Mouse (Mus musculus) kidney, postnatal 0 days (tissue): ENCODE measurements at regions not wholly inside any gene's neighbourhood (a gene's known extent, or its start where the extent isn't known, plus 50 kb on each side); places are given as distances from the start of the nearest gene placed in this dataset.
A peak's percentile ranks its signal among the peaks of the same experiment; 100 is the strongest.

Experiments
- ATAC-seq: fragments of 200-750 bp; cut with Nextera tagmentation; replicated peaks from 2 replicates; pipeline ENCODE4 v1.8.0; 2017; ENCODE audit warnings: low read depth, moderate number of reproducible peaks, moderate TSS enrichment, moderate library complexity; ENCODE audit not compliant: low FRiP score
- DNase-seq: peaks from one replicate; pipeline ENCODE4 v3.0.0-alpha.2; 2016; ENCODE audit warnings: low spot score
- H3K27ac ChIP-seq: fragments of 300-500 bp; sonication (generic); 2 replicates; pipeline ENCODE4 v1.5.1; 2014; ENCODE audit warnings: mild to moderate bottlenecking
- H3K27me3 ChIP-seq: fragments of 300-500 bp; sonication (generic); 2 replicates; pipeline ENCODE4 v1.6.1; 2014; ENCODE audit warnings: low read length, mixed read lengths; ENCODE audit not compliant: insufficient read depth
- H3K36me3 ChIP-seq: fragments of 300-500 bp; sonication (generic); 2 replicates; pipeline ENCODE4 v1.6.1; 2014; ENCODE audit warnings: low read length, mixed read lengths; ENCODE audit not compliant: insufficient read depth
- H3K4me1 ChIP-seq: fragments of 300-500 bp; sonication (generic); replicated peaks from 2 replicates; pipeline ENCODE4 v1.6.1; 2014; ENCODE audit warnings: antibody characterized with exemption, low read length, mixed read lengths; ENCODE audit not compliant: insufficient read depth
- H3K4me2 ChIP-seq: fragments of 300-500 bp; sonication (generic); 2 replicates; pipeline ENCODE4 v1.6.1; 2014; ENCODE audit warnings: mild to moderate bottlenecking, low read length, moderate library complexity, mixed read lengths
- H3K4me3 ChIP-seq: fragments of 300-500 bp; sonication (generic); replicated peaks from 2 replicates; pipeline ENCODE4 v1.5.1; 2014; ENCODE audit warnings: low read depth, low read length
- H3K9ac ChIP-seq: fragments of 300-500 bp; sonication (generic); 2 replicates; pipeline ENCODE4 v1.6.1; 2014; ENCODE audit warnings: low read depth, low read length
- H3K9me3 ChIP-seq: fragments of 300-500 bp; sonication (generic); replicated peaks from 2 replicates; pipeline ENCODE4 v1.6.1; 2016; ENCODE audit warnings: low read length, inconsistent platforms, mixed read lengths
- CTCF ChIP-seq: IDR thresholded peaks from 2 replicates; pipeline ENCODE4 v1.5.1; 2016; ENCODE audit warnings: antibody characterized with exemption, low read depth, mild to moderate bottlenecking, moderate library complexity
- WGBS: fragments of 180-500 bp; shearing (Covaris S2); extraction: QIAGEN DNeasy Blood & Tissue Kit; methylation state at CpG from one replicate; pipeline ENCODE4 v1.1.7; 2014; 5-methylcytosine and 5-hydroxymethylcytosine counted together

- WGBS, result 82% methylated on average over 7 of the region's 7 CpGs
- TF ChIP-seq CTCF, result no peak
- Histone ChIP-seq H3K9ac (no peak overlapping the region), H3K4me2 (no peak overlapping the region), H3K4me1 (no peaks in the 10 kb centered on the region), H3K27me3 (no peaks in the 10 kb centered on the region), H3K4me3 (no peak overlapping the region), H3K36me3 (no peaks in the 10 kb centered on the region), H3K27ac (no peak overlapping the region), H3K9me3 (no peaks in the 10 kb centered on the region)
- ATAC-seq, result no peak
- DNase-seq, result no peak
Observed at GRCm38 (mm10) chr10:117947911-117948310, 102.1 kb upstream of the Rap1b start.

- Histone ChIP-seq H3K4me3 (no peak overlapping the region), H3K9me3 (no peaks in the 10 kb centered on the region), H3K27me3 (no peaks in the 10 kb centered on the region), H3K9ac (no peak overlapping the region), H3K4me2 (no peak overlapping the region), H3K4me1 (no peaks in the 10 kb centered on the region), H3K27ac (no peak overlapping the region), H3K36me3 (no peaks in the 10 kb centered on the region)
- no peak for TF ChIP-seq CTCF
- no peak for DNase-seq
- 65% methylated on average over 26 of the region's 26 CpGs for WGBS
- ATAC-seq, result no peak
Observed at GRCm38 (mm10) chr10:117952116-117953025, 106.5 kb upstream of the Rap1b start.

DNA sequence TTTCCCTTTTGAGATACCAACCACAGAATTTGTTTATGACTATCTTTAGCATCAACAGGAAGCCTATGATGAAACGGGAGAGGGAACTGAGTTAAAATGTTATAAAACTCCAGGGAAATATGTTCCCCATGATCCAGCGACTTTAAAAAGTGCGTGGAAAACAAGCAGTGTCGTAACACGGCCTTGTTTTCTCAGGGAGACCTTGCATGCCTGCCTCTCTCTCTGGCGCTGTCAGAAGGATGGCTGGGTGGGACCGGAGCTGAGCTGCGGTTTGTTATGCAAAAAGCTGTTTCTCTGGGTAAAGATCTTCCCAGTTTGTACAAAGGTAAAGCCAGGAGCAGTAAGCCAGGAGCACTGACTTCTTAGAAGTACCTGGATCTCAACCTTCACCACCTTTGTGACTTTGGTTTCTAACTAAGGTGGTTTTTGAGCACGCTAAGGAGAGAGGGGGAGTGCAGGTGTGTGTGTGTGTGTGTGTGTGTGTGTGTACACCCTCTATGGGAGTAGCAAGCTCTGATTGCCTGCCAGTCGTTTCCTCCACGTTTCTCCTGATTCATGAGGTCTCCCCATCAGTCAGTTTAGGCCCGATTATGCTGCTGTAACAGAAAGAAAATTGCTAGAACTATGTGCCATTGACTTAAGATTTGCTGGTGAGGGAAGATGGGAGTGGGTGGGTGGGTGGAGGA, 107.3 kb upstream of the Rap1b start:
- Histone ChIP-seq H3K27me3 (no peaks in the 10 kb centered on the region), H3K4me2 (no peak overlapping the region), H3K36me3 (no peaks in the 10 kb centered on the region), H3K4me1 (no peaks in the 10 kb centered on the region), H3K9ac (no peak overlapping the region), H3K27ac (no peak overlapping the region), H3K4me3 (no peak overlapping the region), H3K9me3 (no peaks in the 10 kb centered on the region)
- TF ChIP-seq CTCF, result no peak
- DNase-seq, result peak; percentile 11
- ATAC-seq, result no peak
- WGBS, result 30% methylated on average over 12 of the region's 12 CpGs

GRCm38 (mm10) chr10:117956174-117956950, 110.5 kb upstream of the Rap1b start:
- DNase-seq (no peak), ATAC-seq (no peak)
- Histone ChIP-seq H3K36me3 (no peaks in the 10 kb centered on the region), H3K4me3 (no peak overlapping the region), H3K4me2 (no peak overlapping the region), H3K9ac (no peak overlapping the region), H3K27ac (no peak overlapping the region), H3K4me1 (no peaks in the 10 kb centered on the region), H3K27me3 (no peaks in the 10 kb centered on the region), H3K9me3 (no peaks in the 10 kb centered on the region)
- 72% methylated on average over 17 of the region's 17 CpGs for WGBS
- no peak for TF ChIP-seq CTCF

DNA sequence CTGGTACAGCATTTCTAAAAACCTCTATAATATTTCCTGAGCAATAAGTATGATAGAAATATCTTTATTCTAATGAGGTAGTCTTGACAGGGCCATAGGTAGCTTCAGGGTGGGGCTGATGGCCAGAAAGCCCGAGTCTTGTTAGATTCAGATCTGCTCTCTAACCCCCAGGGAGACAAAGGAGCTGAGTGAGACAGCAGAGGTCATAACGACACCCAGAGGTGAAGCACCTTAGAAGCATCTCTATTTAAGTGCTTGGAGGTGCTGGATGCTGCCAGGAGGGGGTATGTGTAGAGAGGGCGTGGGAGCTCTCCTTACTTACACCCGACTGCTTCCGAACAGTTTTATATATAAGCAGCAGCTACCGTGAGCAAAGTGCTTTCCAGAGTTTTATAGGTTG, 128.9 kb upstream of the Rap1b start:
- no peak overlapping the region for H3K4me3 ChIP-seq
- no peak overlapping the region for H3K9ac ChIP-seq
- H3K36me3 ChIP-seq, result no peaks in the 10 kb centered on the region
- ATAC-seq, result no peak
- DNase-seq, result no peak
- H3K4me1 ChIP-seq, result no peaks in the 10 kb centered on the region
- no peaks in the 10 kb centered on the region for H3K9me3 ChIP-seq
- H3K27me3 ChIP-seq, result no peaks in the 10 kb centered on the region
- no peak overlapping the region for H3K27ac ChIP-seq
- WGBS, result 51% methylated on average over 6 of the region's 6 CpGs
- no peak overlapping the region for H3K4me2 ChIP-seq
- TF ChIP-seq CTCF, result no peak

DNA sequence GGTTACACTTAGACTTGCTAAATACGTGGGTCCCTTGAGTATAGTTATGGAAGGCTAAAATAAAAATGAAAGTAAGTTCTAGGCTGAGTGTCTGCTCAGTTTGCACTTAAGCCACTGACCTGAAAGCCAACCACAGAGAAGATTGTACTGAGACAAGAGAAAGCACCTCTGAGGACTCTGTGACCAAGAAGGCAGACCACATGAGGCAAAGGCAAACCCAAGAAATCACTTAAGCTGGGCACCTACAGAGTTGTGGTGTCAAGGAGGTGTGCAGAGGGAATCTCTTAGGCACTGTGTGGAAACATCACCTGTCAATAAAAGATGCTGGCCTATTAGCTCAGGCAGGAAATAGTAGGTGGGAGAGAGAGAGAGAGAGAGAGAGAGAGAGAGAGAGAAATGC, 129.6 kb upstream of the Rap1b start:
- DNase-seq, result no peak
- no peak for ATAC-seq
- Histone ChIP-seq H3K27ac (no peak overlapping the region), H3K9me3 (no peaks in the 10 kb centered on the region), H3K9ac (no peak overlapping the region), H3K27me3 (no peaks in the 10 kb centered on the region), H3K4me3 (no peak overlapping the region), H3K4me1 (no peaks in the 10 kb centered on the region), H3K4me2 (no peak overlapping the region), H3K36me3 (no peaks in the 10 kb centered on the region)
- no peak for TF ChIP-seq CTCF
- WGBS, result 81% methylated on average over 1 of the region's 1 CpGs
